Mouse (Mus musculus) T-helper 2 cell (primary cell): ENCODE results near the gene Ak1.

ENCODE experiments used
- in situ Hi-C: fragments of 300-600 bp; cut with MboI, MseI; formaldehyde crosslinking; loops from one replicate; pipeline ENCODE4 v1.15.1; 2025; ENCODE audit warnings: high pct_unique_total_duplicates

The Ak1 gene

GRCm38 (mm10) chr2:32627266-32628043 lies 5.9 kb downstream of the Ak1 start:
- in situ Hi-C loops = loop anchor here (5.0 kb wide), 1 partner anchor 40 kb away; no protein-coding TSS in a partner anchor

- in situ Hi-C loops = loop anchor here (5.0 kb wide), 1 partner anchor 39 kb away; no protein-coding TSS in a partner anchor
These were observed 6.5 kb downstream of the Ak1 start for GRCm38 (mm10) chr2:32628044-32628550.

GRCm38 (mm10) chr2:32628729-32629128 lies 7.2 kb downstream of the Ak1 start:
- in situ Hi-C loops = loop anchor here (5.0 kb wide), 1 partner anchor 39 kb away; no protein-coding TSS in a partner anchor

- in situ Hi-C loops = loop anchor here (5.0 kb wide), 1 partner anchor 38 kb away; no protein-coding TSS in a partner anchor
These were observed 7.9 kb downstream of the Ak1 start for GRCm38 (mm10) chr2:32629276-32629976.

GRCm38 (mm10) chr2:32630036-32630435 lies 8.5 kb downstream of the Ak1 start:
- in situ Hi-C loops = loop anchor here (5.0 kb wide), 1 partner anchor 57 kb away; no protein-coding TSS in a partner anchor

GRCm38 (mm10) chr2:32631046-32631445 lies 9.5 kb downstream of the Ak1 start:
- in situ Hi-C loops = loop anchor here (5.0 kb wide), 1 partner anchor 56 kb away; no protein-coding TSS in a partner anchor

GRCm38 (mm10) chr2:32631737-32632394 lies 10.3 kb downstream of the Ak1 start:
- in situ Hi-C loops = loop anchor here (5.0 kb wide), 1 partner anchor 55 kb away; no protein-coding TSS in a partner anchor

- in situ Hi-C loops = loop anchor here (5.0 kb wide), 1 partner anchor 54 kb away; no protein-coding TSS in a partner anchor
These were observed 12.1 kb downstream of the Ak1 start for GRCm38 (mm10) chr2:32633660-32634059.

- in situ Hi-C loops = loop anchor here (5.0 kb wide), 1 partner anchor 53 kb away; no protein-coding TSS in a partner anchor
These were observed 12.9 kb downstream of the Ak1 start for GRCm38 (mm10) chr2:32634277-32635105.

GRCm38 (mm10) chr2:32636617-32637016 lies 15.1 kb downstream of the Ak1 start:
- in situ Hi-C loops = no loop called here

- in situ Hi-C loops = no loop called here
These were observed 16.3 kb downstream of the Ak1 start for GRCm38 (mm10) chr2:32637778-32638281.

GRCm38 (mm10) chr2:32639632-32640031 lies 18.1 kb downstream of the Ak1 start:
- in situ Hi-C loops = no loop called here

- in situ Hi-C loops = no loop called here
These were observed 19.0 kb downstream of the Ak1 start for GRCm38 (mm10) chr2:32640550-32641051.

GRCm38 (mm10) chr2:32641810-32642209 lies 20.3 kb downstream of the Ak1 start:
- in situ Hi-C loops = no loop called here

- in situ Hi-C loops = no loop called here
These were observed 21.3 kb downstream of the Ak1 start for GRCm38 (mm10) chr2:32642813-32643212.

- in situ Hi-C loops = no loop called here
These were observed 22.5 kb downstream of the Ak1 start for GRCm38 (mm10) chr2:32644083-32644482.

GRCm38 (mm10) chr2:32644799-32645475 lies 23.4 kb downstream of the Ak1 start:
- in situ Hi-C loops = no loop called here

GRCm38 (mm10) chr2:32645647-32646046 lies 24.1 kb downstream of the Ak1 start:
- in situ Hi-C loops = no loop called here

GRCm38 (mm10) chr2:32646379-32647056 lies 25.0 kb downstream of the Ak1 start, which contains the start of gene Eng:
Eng (plus strand) TSS chr2:32646595.
- in situ Hi-C loops = no loop called here
